Mouse (Mus musculus) adrenal gland, postnatal 14 days (tissue): ENCODE measurements around the gene Aldh6a1. TPM values are rescaled to one million over a fixed set of nuclear protein-coding genes. Genes with fewer than 3 reads are reported as not detected.

Experiments
- DNase-seq: peaks from one replicate; pipeline ENCODE4 v3.0.0; 2021; ENCODE audit warnings: mixed read lengths
- long read RNA-seq, 2 experiments: library from polyadenylated mRNA; stranded (forward); transcript quantifications; one replicate each; pipeline ENCODE4 v2.0.0; 2021
- total RNA-seq: library from RNA; stranded (reverse); gene quantifications from 2 replicates; pipeline ENCODE4 v1.2.3, GENCODE M21; 2021

Aldh6a1 gene
- total RNA-seq, result 232 and 242 TPM in 2 replicates
- long read RNA-seq, experiment 1, transcript Aldh6a1-201 (12 exons, 3,399 nt), result major isoform, 243 of 297 reads
- long read RNA-seq, experiment 1, partial matches to known transcripts, result 26 of 297 reads
- long read RNA-seq, experiment 1, other reads (novel, unspliced or antisense), result 28 of 297 reads
- long read RNA-seq, experiment 2, transcript Aldh6a1-201 (12 exons, 3,399 nt), result major isoform, 211 of 252 reads
- long read RNA-seq, experiment 2, partial matches to known transcripts, result 10 of 252 reads
- long read RNA-seq, experiment 2, other reads (novel, unspliced or antisense), result 31 of 252 reads

DNA sequence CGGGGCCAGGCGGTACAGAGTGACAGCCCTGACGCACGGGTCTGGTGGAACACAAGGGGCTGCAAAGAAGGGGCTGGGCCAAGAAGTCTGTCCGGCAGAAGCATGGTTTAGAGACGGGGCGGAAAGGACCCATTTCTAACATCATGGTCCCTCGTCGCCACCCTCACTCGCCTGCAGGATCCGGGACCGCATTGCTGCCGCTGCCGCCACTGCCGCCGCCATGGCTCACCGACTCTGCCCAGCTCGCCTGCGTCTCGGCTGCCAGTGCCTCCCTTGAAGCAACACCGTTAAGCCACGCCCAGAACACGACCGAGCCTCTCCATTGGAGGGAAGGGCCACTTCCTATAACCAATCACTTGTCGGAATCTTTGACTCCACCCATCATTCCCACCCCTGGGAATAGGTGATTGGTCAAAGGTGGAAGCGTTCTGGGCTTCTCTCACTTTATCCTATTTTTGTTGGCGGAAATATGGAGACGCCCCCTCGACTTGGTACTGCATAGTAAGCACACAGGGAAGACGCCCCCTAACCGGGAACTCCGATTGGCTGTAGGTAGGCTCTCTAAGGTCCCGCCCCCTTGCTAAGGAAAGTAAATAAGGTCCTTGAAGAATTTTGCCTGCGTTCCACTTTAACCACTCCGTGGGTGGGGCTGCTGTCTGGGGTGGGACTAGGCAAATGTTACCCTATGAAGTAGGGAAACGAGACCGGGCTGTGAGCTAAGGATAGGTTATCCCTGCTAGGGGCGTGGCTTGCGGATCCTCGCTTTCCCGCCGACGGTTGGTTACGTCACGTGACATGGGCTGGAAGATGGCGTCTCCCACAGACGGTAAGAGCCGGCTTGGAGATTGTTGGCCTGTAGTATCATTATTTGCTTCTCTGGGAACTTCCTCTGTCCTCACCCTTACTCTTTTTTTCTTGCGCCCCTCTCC, at the start of gene Aldh6a1, which contains the start of gene Lin52:
Aldh6a1 (minus strand) TSS at position 287 of the 929 bp plus-strand sequence.
Lin52 (plus strand) TSS at position 705 of the 929 bp plus-strand sequence.
- DNase-seq, result peak; percentile 97

DNA sequence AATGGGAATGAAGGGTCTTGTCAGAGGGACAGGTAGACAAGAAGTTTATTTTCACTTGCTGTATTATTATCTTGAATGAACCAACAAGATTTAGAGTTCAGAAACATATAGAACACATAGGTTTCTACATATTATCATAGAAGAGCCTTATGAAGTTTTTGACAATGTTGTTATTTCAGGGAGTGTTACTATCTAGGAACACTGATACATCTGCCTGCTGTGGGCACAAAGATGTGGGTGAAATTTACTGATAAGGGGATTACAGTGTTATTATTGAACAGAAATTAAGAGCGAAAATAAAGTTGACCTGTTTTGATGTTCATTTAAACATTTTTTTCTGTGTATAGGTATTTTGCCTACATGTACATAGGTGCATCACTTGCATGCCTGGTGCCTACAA, 46.0 kb upstream of the Aldh6a1 start:
- DNase-seq, result no peak

DNA sequence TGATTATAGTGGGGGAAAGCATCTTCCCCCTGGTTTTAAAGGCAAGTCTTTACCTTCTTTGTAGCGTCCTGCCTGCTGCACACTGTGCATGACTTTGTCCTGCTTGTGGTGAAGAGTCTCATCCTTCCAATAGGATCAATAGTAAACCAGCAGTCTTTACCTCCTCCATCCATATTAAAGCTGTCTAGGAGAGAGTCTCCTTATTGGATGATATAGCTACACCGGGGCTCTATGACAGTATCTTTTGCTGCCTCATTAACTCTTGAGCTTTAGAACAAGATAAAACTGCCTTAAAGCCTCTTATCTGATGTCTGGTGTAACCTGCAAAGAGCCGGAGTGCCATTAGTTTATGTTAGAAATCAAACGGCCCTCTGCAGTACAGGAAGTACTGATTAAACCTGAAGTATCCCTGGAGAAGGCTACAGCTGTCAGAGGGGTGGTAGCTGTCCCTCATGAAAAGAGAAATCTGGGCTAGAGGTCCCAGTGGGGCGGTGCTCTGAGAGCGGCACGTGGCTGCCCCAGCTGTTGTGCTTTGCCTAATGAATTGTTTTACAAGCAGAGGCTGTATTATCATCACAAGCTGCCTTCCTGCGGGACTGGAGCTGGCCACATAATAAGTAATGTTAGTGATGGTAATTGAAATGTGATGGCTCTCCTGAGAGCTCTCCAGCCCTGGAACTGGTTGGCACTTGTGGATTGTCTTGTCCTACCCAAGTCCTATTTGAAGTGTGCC, 36.7 kb upstream of the Aldh6a1 start:
- DNase-seq, result peak; percentile 17

DNA sequence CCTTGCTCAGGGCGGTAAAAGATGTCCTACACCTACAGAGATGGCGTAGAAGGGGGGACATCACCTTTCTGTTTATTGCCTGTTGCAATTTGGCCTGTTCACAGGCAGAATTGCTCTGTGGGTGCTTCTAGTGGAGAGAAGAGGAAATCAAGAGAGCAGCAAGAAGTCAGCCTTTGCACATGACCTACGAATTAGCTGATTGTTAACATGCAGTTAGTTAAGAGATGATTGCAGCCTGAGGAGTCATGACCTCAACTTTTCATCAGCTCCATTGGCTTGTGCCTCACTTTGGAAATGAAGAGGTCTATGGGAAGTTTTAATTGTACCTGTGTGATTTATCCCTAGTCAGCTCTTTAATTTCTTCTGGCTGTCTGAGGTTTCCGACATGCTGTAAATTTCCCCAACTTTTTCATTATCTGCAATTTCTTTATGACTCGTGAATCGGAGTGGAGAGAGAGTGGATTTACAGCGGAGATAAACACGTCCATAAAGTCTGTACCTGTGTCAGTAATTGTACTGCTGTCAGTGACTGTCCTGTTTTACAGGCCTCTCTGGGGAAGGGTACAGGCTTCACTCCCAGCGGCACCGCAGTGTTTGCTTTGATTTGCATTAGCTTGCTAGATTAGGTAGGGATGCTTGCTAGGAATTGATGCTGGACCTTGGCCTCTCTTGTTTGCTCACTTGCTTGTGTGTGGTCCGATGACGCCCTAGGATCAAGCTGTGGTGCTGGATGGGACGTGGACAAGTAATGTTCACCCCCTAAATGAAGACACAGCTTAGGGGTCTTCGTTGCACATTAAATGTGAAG, 32.2 kb upstream of the Aldh6a1 start:
- no peak for DNase-seq

GRCm38 (mm10) chr12:84481251-84481650, 30.4 kb upstream of the Aldh6a1 start:
- no peak for DNase-seq

GRCm38 (mm10) chr12:84478937-84479336, 28.1 kb upstream of the Aldh6a1 start:
- no peak for DNase-seq

DNA sequence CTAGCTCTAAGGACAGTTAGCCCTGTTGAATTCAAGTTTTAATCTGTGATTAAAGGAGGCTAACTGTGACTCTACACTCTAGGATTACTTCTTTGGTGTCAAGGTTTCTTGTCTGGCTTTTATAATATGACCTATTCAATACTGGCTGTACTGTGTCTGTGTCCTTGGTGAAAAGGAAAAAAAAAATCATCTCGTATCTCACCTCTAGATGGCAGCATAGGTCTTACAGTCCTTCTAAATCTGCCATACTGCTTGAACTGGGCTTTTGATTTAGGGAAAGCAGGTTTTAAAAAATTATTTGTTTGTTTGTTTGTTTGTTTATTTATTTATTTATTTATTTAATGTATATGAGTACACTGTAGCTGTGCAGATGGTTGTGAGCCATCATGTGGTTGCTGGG, 17.9 kb upstream of the Aldh6a1 start:
- no peak for DNase-seq

- DNase-seq, result no peak
Measured at GRCm38 (mm10) chr12:84462856-84463255, 12.1 kb upstream of the Aldh6a1 start.

DNA sequence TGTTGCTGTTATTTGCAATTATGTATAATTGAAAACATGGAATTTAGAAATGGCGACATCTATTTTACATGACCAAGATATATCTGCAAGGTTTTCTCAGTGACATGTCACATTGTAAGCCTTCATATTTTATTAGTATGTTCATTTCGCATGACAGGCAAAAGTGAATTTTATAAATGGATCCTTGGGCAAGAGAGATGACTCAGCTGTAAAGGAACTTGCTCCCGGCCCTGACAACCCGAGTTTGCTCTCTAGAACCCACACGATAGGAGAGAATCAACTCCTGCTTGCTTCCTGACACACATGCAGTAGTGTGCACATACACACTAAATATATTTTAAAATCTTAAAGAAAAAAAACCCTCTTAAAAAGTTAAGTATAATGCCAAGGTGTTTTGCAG, 10.6 kb upstream of the Aldh6a1 start:
- DNase-seq, result peak; percentile 21

DNA sequence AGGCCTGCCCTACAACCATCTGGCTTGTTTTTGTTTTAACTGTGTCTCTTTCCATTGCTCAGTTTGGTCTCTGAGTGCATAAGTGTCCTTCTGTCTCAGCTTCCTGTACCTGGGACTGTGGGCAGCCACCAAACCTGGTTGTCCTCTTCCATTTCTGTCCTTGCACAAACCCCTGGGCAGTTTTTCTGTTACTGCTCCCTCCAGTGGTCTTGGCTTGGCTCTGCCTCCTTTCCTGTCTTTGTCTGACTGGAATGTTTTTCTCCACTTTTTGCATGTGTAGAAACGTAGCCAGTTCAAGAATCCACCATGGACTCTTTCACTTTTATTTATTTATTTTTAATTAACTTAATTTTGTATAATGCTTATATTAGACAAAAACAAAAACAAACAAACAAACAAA, 9.0 kb upstream of the Aldh6a1 start:
- peak; percentile 12 for DNase-seq

DNA sequence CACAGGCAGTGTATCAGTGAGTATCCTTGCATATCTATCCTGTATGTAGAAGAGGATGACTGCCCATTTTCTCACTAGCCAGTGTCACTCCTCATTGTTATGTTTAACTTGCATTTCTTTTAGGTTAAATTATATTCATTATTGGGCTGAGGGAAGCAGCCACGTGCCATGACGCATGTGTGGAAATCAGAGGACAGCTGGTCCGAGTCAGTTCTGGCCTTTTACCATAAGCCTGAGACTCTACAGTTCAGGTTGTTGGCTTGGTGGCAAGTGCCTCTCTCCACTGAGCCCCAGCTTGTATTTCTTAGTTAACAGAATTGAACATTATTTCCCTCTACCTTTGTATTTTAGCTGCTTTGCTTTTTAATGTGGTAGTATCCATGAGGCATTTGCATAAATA, 6.1 kb upstream of the Aldh6a1 start:
- DNase-seq, result no peak

- peak; percentile 16 for DNase-seq
Measured at GRCm38 (mm10) chr12:84451801-84452200, 997 bp upstream of the Aldh6a1 start.

DNA sequence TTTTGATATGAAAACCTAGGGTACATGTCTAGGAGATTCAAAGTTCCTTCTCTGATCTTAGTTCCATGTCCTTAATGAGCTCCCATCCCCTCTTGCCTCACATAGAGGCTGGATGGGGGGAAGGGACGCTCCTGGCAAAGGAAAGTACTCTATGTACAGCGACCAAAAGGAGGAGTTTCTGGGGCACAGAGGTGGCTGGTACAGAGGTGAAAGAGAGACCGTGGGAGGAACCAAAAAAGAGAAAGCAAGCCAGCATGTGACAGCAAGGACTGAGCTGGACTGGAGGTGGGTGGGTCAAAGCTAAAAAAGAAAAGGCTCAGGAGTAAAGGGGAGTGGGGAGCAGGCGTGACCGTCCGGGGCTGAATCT, 470 bp downstream of the Aldh6a1 start:
- DNase-seq, result peak; percentile 70

DNA sequence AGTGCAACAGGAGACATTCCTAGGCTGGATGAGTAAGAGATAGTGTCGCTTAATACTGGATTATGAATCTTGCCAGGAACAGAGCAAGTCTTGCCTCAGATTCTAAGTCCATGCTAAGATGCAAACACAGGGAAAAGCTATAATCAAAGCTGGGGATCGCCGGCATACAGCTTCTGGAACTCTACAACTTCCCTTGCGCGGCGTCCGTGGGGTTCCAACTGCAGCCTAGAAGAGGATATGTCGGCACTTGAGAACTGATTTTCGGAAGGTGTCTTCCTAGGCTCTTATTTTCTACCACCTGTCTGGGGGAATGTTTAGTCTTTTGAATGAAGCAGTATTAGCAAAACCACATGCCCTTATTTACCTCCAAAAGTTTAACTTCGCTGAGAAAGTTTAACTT, 917 bp downstream of the Aldh6a1 start:
- DNase-seq, result peak; percentile 12

DNA sequence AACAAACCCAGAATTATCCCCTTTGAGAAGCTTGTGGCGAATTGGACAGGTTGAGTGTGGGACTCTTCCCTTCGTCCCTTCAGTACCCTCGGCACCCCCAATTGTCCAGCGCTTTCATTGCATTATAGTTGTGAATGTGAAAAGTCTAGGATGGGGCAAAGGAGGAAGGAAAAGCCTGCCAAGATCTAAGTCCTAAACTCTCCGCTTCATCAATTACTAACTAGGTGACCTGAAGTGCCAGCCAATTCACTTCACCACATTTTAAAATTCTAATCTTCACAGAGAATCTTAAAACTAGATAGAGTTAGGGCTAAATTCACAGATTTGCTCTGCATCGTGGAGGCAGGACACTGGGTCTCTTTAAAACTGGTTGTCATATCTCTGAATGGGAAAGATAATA, 2.6 kb downstream of the Aldh6a1 start:
- DNase-seq, result no peak

GRCm38 (mm10) chr12:84447386-84447785, 3.4 kb downstream of the Aldh6a1 start:
- DNase-seq, result no peak

DNA sequence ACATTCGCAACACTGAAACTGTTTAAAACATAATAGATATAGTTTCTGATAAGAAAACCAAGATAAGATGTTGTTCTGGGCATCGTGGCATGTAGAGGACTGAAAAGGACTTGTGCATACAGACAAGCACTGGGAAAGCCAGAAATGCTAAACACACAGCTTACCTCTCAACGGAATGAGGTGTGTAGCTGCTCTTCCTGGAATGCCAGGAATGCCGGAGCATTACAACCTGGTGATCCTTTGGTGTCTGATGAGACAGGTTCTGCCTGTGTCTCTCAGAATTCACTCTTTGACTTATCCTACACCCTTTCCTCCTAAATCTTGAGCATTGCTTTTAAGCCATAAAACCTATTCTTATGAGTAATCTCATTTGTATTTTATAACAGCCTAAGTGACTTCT, 8.3 kb downstream of the Aldh6a1 start:
- DNase-seq, result no peak

DNA sequence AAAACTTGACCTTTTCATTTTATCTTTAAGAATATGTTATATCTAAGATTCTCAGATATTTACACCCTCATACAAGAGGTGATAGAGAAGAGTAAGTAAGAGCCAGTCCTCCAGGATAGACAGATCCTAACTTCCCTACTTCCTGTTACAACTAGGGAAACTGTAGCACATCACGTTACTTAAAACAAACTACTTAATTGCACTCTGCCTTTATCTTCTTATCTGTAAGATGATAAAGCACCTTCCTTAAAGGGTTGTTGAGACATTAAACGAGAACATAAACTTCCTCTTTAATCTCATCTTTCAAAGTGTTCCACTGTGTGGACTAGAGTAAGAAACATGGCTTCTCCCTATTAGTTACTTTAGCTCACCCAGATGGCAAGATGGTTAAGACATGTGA, 12.1 kb downstream of the Aldh6a1 start:
- no peak for DNase-seq

- DNase-seq, result no peak
Measured at GRCm38 (mm10) chr12:84429825-84430224, 21.0 kb downstream of the Aldh6a1 start.

GRCm38 (mm10) chr12:84423990-84424389, 26.8 kb downstream of the Aldh6a1 start:
- DNase-seq, result no peak

DNA sequence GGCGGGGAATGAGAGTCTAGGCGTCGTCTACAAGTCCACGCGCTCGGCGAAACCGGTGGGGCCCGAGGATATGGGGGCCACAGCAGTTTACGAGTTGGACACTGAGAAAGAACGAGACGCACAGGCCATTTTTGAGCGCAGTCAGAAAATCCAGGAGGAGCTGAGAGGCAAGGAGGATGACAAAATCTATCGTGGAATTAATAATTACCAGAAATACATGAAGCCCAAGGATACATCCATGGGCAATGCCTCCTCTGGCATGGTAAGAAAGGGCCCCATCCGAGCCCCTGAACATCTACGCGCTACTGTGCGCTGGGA, 33.2 kb downstream of the Aldh6a1 start:
- DNase-seq, result no peak
